Mouse (Mus musculus) adrenal gland, postnatal 10 days (tissue): ENCODE data around the gene Ptpn4. TPM values are rescaled to one million over a fixed set of nuclear protein-coding genes. Genes with fewer than 3 reads are reported as not detected.

ENCODE experiments used
- DNase-seq: peaks from one replicate; pipeline ENCODE4 v3.0.0; 2021; ENCODE audit warnings: mixed read lengths
- long read RNA-seq, 2 experiments: library from polyadenylated mRNA; stranded (forward); transcript quantifications; one replicate each; pipeline ENCODE4 v2.0.0; 2021
- total RNA-seq, 2 experiments: library from RNA; stranded (reverse); gene quantifications; 2 replicates each; pipeline ENCODE4 v1.2.3; 2021

The Ptpn4 gene
- 10 to 100 TPM; 48.9 to 56.5 TPM for total RNA-seq
- long read RNA-seq, experiment 1, full-length matches to known transcripts = 3 of 11 reads
- long read RNA-seq, experiment 1, partial matches to known transcripts = 4 of 11 reads
- long read RNA-seq, experiment 1, other reads (novel, unspliced or antisense) = 4 of 11 reads
- long read RNA-seq, experiment 2, full-length matches to known transcripts = 3 of 7 reads
- long read RNA-seq, experiment 2, partial matches to known transcripts = 1 of 7 reads
- long read RNA-seq, experiment 2, other reads (novel, unspliced or antisense) = 3 of 7 reads

GRCm38 (mm10) chr1:119837035-119837751, at the start of gene Ptpn4:
Gene Ptpn4 (minus strand): TSS chr1:119837613.
- peak; percentile 99 for DNase-seq

GRCm38 (mm10) chr1:119886320-119886719, 48.9 kb upstream of the Ptpn4 start:
- peak; percentile 24 for DNase-seq

- no peak for DNase-seq
Measured at GRCm38 (mm10) chr1:119884272-119884671, 46.9 kb upstream of the Ptpn4 start.

- DNase-seq = peak; percentile 67
Measured at GRCm38 (mm10) chr1:119878909-119879308, 41.5 kb upstream of the Ptpn4 start.

GRCm38 (mm10) chr1:119877469-119877868, 40.1 kb upstream of the Ptpn4 start:
- no peak for DNase-seq

- DNase-seq = no peak
Measured at GRCm38 (mm10) chr1:119868395-119869161, 31.2 kb upstream of the Ptpn4 start.

GRCm38 (mm10) chr1:119867300-119867699, 29.9 kb upstream of the Ptpn4 start:
- DNase-seq = no peak

GRCm38 (mm10) chr1:119865311-119865710, 27.9 kb upstream of the Ptpn4 start:
- no peak for DNase-seq

- DNase-seq = no peak
Measured at GRCm38 (mm10) chr1:119863507-119864296, 26.3 kb upstream of the Ptpn4 start.

- no peak for DNase-seq
Measured at GRCm38 (mm10) chr1:119859566-119859965, 22.2 kb upstream of the Ptpn4 start.

- no peak for DNase-seq
Measured at GRCm38 (mm10) chr1:119852980-119853379, 15.6 kb upstream of the Ptpn4 start.

- no peak for DNase-seq
Measured at GRCm38 (mm10) chr1:119852339-119852738, 14.9 kb upstream of the Ptpn4 start.

- no peak for DNase-seq
Measured at GRCm38 (mm10) chr1:119849146-119849935, 11.9 kb upstream of the Ptpn4 start.

GRCm38 (mm10) chr1:119845321-119845720, 7.9 kb upstream of the Ptpn4 start:
- DNase-seq = peak; percentile 43

GRCm38 (mm10) chr1:119843121-119843520, 5.7 kb upstream of the Ptpn4 start:
- peak; percentile 16 for DNase-seq

- DNase-seq = no peak
Measured at GRCm38 (mm10) chr1:119838241-119838640, 828 bp upstream of the Ptpn4 start.

- peak; percentile 62 for DNase-seq
Measured at GRCm38 (mm10) chr1:119836479-119837015, 866 bp downstream of the Ptpn4 start.

GRCm38 (mm10) chr1:119835726-119836478, 1.5 kb downstream of the Ptpn4 start:
- no peak for DNase-seq

GRCm38 (mm10) chr1:119828160-119828559, 9.3 kb downstream of the Ptpn4 start:
- no peak for DNase-seq

GRCm38 (mm10) chr1:119818704-119819103, 18.7 kb downstream of the Ptpn4 start:
- peak; percentile 41 for DNase-seq
